Mouse (Mus musculus) CD4-positive, CD25-positive, alpha-beta regulatory T cell, adult 2 months (primary cell): ENCODE data around the gene Cpz.

Experiments
- DNase-seq: peaks from one replicate; pipeline ENCODE4 v3.0.0-alpha.2; 2012; ENCODE audit warnings: low read depth, low spot score

The Cpz gene

GRCm38 (mm10) chr5:35530442-35530841, 4.9 kb upstream of the Cpz start:
- DNase-seq, result peak; percentile 60

GRCm38 (mm10) chr5:35524381-35524780, 1.1 kb downstream of the Cpz start:
- DNase-seq, result no peak

DNA sequence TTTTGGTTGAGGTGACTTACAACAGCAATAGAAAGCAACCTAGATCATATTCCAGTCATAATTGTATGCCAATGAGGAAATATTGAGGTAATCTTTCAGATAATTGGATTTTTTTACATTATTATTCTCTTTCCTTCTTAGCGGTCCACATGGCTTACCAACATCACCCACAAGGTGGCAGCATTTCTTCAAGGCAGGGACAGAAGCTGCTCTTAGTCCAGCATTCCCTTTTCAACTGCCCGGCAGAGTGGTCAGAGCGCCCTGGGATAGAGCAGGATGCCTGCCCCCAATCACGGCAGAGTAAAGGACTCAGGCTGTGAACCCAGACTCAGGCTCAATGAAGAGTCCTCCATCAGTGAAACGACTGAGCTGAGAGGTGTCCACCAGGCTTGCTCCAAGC, 1.8 kb downstream of the Cpz start:
- peak; percentile 47 for DNase-seq

- DNase-seq, result no peak
These were observed 8.7 kb downstream of the Cpz start for GRCm38 (mm10) chr5:35516781-35517180.

DNA sequence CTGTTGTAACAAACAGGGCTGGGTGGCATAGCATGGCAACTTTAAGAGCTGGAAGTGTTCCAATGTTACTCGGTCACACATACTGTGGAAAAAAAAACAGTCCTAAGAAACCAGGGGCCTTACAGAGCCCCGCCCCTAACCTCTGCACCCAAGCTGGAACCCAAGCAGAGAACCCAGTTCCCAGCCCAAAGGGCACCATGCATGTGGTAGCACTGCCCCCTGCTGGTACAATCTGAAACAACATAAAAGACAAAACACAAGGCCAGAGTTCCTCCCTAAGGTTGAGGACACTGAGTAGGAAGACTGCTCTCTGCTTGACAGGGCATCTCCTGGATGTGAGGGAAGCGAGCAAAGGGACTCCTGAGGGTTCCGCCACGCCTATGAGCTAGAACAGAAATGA, 14.9 kb downstream of the Cpz start:
- DNase-seq, result peak; percentile 57

GRCm38 (mm10) chr5:35505016-35505415, 20.5 kb downstream of the Cpz start:
- DNase-seq, result no peak

GRCm38 (mm10) chr5:35497344-35497743, 28.2 kb downstream of the Cpz start:
- no peak for DNase-seq

GRCm38 (mm10) chr5:35495989-35496388, 29.5 kb downstream of the Cpz start:
- no peak for DNase-seq

DNA sequence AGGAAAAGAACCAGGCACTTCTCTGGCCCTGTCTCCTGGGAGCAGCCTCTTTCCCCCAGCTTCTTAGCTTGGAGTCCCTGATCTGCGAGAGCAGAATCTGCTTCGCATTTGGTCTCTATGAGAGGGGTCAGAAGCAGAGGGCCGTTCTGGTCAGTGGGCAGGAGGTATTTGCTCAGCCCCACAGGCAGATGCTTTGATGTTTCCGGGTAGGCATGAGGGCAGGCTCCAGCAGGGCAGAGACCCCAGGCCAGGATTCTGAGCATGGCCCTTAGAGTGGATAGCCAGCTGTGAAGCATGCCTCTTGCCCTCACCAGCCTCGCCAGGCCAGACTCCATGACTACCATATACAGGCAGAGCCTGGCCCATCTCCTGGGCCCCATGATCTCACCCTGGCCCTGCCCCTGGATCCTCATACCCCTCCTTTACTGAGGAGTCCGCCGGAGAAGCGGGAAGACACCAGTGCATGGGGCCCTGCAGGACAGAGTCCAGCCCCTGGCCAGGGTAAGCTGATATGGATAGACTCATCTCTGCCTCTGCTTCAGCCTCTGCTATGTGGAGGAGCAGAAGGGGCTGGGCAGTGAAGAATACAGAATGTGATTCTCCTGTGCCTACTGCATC, 30.6 kb downstream of the Cpz start:
- DNase-seq, result no peak

DNA sequence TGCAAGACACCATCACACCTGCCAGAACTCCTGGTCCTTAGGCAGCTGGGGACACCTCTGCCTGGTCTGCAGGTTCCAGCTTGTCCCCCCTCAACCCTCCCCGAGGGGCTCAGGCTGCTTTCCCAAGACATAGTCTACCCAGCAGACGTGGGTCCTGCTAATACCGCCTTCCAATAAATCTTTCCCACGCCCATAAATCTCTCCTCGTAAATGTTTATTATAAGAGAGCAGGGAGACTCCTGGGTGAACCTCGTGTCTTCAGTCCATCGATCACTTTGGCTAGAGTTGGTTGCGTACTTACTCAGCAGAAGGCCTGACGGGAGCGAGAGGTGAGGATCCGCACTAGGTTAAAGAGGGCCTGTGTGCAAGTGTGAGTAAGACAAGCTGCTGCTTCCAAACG, 31.7 kb downstream of the Cpz start:
- DNase-seq, result no peak

GRCm38 (mm10) chr5:35479521-35479920, 46.0 kb downstream of the Cpz start:
- no peak for DNase-seq

GRCm38 (mm10) chr5:35475236-35475635, 50.3 kb downstream of the Cpz start:
- DNase-seq, result peak; percentile 4

- no peak for DNase-seq
These were observed 54.5 kb downstream of the Cpz start for GRCm38 (mm10) chr5:35470885-35471528.

GRCm38 (mm10) chr5:35465966-35466635, 59.4 kb downstream of the Cpz start:
- DNase-seq, result no peak

GRCm38 (mm10) chr5:35462081-35462480, 63.4 kb downstream of the Cpz start:
- peak; percentile 8 for DNase-seq

- no peak for DNase-seq
These were observed 65.7 kb downstream of the Cpz start for GRCm38 (mm10) chr5:35459760-35460159.

GRCm38 (mm10) chr5:35458267-35458666, 67.2 kb downstream of the Cpz start:
- DNase-seq, result no peak

DNA sequence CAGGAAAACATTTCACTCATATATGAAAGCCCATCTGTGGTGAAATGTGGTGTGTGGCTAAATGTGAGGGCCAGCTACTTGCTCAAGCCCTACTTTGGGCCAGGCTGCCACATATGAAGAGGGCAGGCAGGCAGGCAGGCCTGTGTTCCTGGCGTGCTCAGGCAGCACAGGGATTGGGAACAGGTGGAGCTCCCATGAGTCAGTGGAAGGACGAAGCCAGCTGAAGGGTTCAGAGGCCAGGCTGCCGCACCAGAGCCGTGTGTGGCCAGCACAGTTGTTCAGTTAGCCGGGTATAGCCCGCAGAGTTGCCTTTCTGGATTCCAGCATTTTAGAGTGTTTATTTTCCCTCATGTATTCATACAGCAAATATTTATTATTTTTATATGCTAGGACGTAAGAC, 68.1 kb downstream of the Cpz start:
- no peak for DNase-seq

- no peak for DNase-seq
These were observed 71.2 kb downstream of the Cpz start for GRCm38 (mm10) chr5:35454187-35454800.
